Mouse (Mus musculus) stomach, embryonic 14.5 days (tissue): ENCODE results near the gene Palb2. TPM values are rescaled to one million over a fixed set of nuclear protein-coding genes. Genes with fewer than 3 reads are reported as not detected.

ENCODE experiments used
- ATAC-seq: fragments of 200-750 bp; cut with Nextera tagmentation; 2 replicates; pipeline ENCODE4 v1.8.0; 2017; ENCODE audit warnings: low read depth, moderate TSS enrichment; ENCODE audit not compliant: insufficient number of reproducible peaks, insufficient read depth, low FRiP score
- H3K27ac ChIP-seq: fragments of 300-500 bp; sonication (generic); 2 replicates; pipeline ENCODE4 v1.5.1; 2014; ENCODE audit warnings: mild to moderate bottlenecking, low read length, moderate library complexity, mixed read lengths
- H3K27me3 ChIP-seq: fragments of 300-500 bp; sonication (generic); 2 replicates; pipeline ENCODE4 v1.6.1; 2014; ENCODE audit warnings: low read length, control low read depth, mixed read lengths; ENCODE audit not compliant: control insufficient read depth, insufficient read depth
- H3K36me3 ChIP-seq: fragments of 300-500 bp; sonication (generic); 2 replicates; pipeline ENCODE4 v1.6.1; 2014; ENCODE audit warnings: mild to moderate bottlenecking, control low read depth, low read length, moderate library complexity, mixed read lengths; ENCODE audit not compliant: control insufficient read depth, insufficient read depth
- H3K4me1 ChIP-seq: fragments of 300-500 bp; sonication (generic); 2 replicates; pipeline ENCODE4 v1.6.1; 2014; ENCODE audit warnings: low read length, control low read depth, mixed read lengths; ENCODE audit not compliant: control insufficient read depth, insufficient read depth
- H3K4me2 ChIP-seq: fragments of 300-500 bp; sonication (generic); replicated peaks from 2 replicates; pipeline ENCODE4 v1.6.1; 2014; ENCODE audit warnings: low read depth, low read length, control low read depth
- H3K4me3 ChIP-seq: fragments of 300-500 bp; sonication (generic); 2 replicates; pipeline ENCODE4 v1.5.1; 2014; ENCODE audit warnings: low read depth, low read length, control low read depth
- H3K9ac ChIP-seq: fragments of 300-500 bp; sonication (generic); replicated peaks from 2 replicates; pipeline ENCODE4 v1.6.1; 2014; ENCODE audit warnings: low read depth, mild to moderate bottlenecking, control low read depth, low read length, moderate library complexity, mixed read lengths
- H3K9me3 ChIP-seq: fragments of 300-500 bp; sonication (generic); 2 replicates; pipeline ENCODE4 v1.6.1; 2016; ENCODE audit warnings: low read depth, low read length, control low read depth; ENCODE audit not compliant: control insufficient read depth
- WGBS: fragments of 180-500 bp; shearing (Covaris S2); extraction: QIAGEN DNeasy Blood & Tissue Kit; methylation state at CpG from one replicate; pipeline ENCODE4 v1.1.7; 2014; 5-methylcytosine and 5-hydroxymethylcytosine counted together
- polyA plus RNA-seq: library from polyadenylated mRNA; unstranded; fragments of >200 nt; fragmentation: Nextera tagmentation; extraction: Ambion mirVana; gene quantifications from 2 replicates; pipeline ENCODE4 v1.2.1, GENCODE M21; 2014

Palb2 gene
- polyA plus RNA-seq, 1 experiment from 2014 or later, result 20.0 TPM

DNA sequence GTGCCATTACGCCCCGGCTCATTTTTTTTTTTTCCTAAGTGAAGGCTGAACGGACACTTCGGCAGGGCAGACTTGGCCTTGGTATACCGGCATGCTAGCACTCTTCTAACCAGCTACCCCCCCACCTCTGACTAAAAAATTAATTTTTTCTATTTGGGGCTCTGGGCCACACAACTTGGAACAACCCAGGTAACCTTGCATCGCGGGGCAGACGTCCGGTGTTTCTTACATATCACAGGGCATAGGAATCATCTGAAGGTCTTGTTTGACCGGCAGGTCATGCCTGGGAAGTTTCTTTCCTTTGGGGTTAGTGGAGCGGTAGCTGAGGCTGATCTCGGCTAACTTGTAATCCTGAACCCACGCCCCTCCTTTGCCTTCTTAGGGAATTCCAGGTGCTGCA, 25.7 kb upstream of the Palb2 start:
- no peaks in the 10 kb centered on the region for H3K27me3 ChIP-seq
- H3K4me2 ChIP-seq, result peak overlapping the region; percentile 86
- no peaks in the 10 kb centered on the region for H3K9me3 ChIP-seq
- peaks cover 20% of the 10 kb centered on the region for H3K4me1 ChIP-seq
- peak overlapping the region; percentile 72 for H3K4me3 ChIP-seq
- peak overlapping the region; percentile 43 for H3K9ac ChIP-seq
- 8% methylated on average over 13 of the region's 13 CpGs for WGBS
- peaks cover 23% of the 10 kb centered on the region; the same call in 1 of the 2 replicates for H3K36me3 ChIP-seq
- ATAC-seq, result no peak; the same call in 1 of the 2 replicates
- peak overlapping the region; percentile 82 for H3K27ac ChIP-seq

DNA sequence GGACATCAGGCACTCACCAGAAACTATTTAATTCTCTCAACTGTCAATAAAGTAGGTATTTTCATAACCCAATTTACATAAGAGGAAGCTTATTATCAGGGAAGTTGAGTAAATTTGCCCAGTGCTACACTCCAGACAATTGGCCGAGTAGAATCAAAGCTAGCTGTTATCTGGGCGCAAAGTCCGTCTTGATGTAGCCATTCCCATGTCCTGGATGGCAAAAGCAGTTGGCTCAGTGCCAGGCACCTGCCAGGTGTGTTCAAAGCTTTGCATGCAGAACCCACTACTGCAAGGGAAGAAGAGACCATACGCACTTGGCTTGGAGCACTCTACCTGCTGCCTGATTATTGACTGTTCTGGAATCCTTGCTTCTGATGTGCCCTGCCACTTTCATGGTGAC, 19.7 kb upstream of the Palb2 start:
- ATAC-seq, result peak; percentile 92
- no peak overlapping the region for H3K27ac ChIP-seq

GRCm38 (mm10) chr7:122140991-122141390, 8.2 kb upstream of the Palb2 start:
- H3K27ac ChIP-seq, result no peak overlapping the region
- no peak overlapping the region for H3K4me3 ChIP-seq
- no peaks in the 10 kb centered on the region for H3K27me3 ChIP-seq
- H3K36me3 ChIP-seq, result peaks cover 64% of the 10 kb centered on the region
- H3K4me1 ChIP-seq, result no peaks in the 10 kb centered on the region
- no peak overlapping the region for H3K9ac ChIP-seq
- H3K9me3 ChIP-seq, result no peaks in the 10 kb centered on the region
- no peak for ATAC-seq
- H3K4me2 ChIP-seq, result no peak overlapping the region

More for the DNA sequence above, 19.7 kb upstream of the Palb2 start:
- Histone ChIP-seq H3K9ac (no peak overlapping the region), H3K4me3 (no peak overlapping the region), H3K27me3 (no peaks in the 10 kb centered on the region), H3K4me2 (no peak overlapping the region), H3K4me1 (no peaks in the 10 kb centered on the region), H3K36me3 (peaks cover 11% of the 10 kb centered on the region), H3K9me3 (no peaks in the 10 kb centered on the region)
- 76% methylated on average over 4 of the region's 4 CpGs for WGBS

GRCm38 (mm10) chr7:122138190-122138589, 5.4 kb upstream of the Palb2 start:
- H3K9ac ChIP-seq, result no peak overlapping the region
- H3K36me3 ChIP-seq, result peaks cover 65% of the 10 kb centered on the region
- no peaks in the 10 kb centered on the region for H3K27me3 ChIP-seq
- no peak overlapping the region for H3K4me2 ChIP-seq
- H3K27ac ChIP-seq, result no peak overlapping the region
- WGBS, result 95% methylated on average over 5 of the region's 5 CpGs
- no peak for ATAC-seq
- H3K9me3 ChIP-seq, result no peaks in the 10 kb centered on the region
- H3K4me3 ChIP-seq, result no peak overlapping the region
- no peaks in the 10 kb centered on the region for H3K4me1 ChIP-seq

DNA sequence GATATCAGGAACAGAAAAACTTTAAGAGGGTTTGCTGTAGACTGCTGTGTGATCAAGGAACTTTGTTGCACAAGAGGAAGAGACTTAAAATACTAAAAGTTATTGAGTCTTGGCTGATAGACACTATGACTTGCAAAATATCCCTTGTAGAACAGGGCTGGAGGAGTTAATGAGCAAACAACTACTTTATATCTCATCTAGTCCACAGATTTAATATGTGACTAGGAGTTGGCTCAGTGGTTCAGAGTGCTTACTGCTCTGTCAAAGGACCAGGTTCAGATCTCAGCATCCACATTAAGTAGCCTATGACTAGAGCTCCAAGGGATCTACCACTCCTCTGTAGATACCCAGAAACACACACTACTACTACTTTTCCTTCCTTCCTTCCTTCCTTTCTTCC, 4.3 kb upstream of the Palb2 start:
- no peaks in the 10 kb centered on the region for H3K4me1 ChIP-seq
- no peak overlapping the region for H3K9ac ChIP-seq
- H3K4me2 ChIP-seq, result no peak overlapping the region
- H3K27ac ChIP-seq, result no peak overlapping the region
- no peak overlapping the region for H3K4me3 ChIP-seq
- no peaks in the 10 kb centered on the region for H3K27me3 ChIP-seq
- ATAC-seq, result no peak
- peaks cover 55% of the 10 kb centered on the region for H3K36me3 ChIP-seq
- H3K9me3 ChIP-seq, result no peaks in the 10 kb centered on the region

DNA sequence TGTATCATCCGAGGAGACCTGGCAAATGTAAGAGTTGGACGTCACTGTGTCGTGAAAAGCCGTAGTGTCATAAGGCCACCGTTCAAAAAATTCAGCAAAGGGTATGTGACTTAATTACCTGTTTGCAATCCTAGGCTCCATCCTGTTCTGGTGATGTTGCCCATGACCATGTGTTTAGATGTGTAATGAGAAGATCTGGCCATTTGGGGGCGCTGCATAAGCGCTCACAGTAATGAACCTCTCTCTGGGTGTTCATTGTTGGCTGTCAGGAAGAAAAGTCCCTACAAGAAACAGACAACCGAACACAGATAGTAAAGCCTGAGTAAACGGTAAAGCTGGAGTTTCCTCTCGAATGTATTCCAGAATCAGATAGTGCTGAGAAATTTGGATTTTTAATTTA, 2.3 kb upstream of the Palb2 start:
- Histone ChIP-seq H3K36me3 (peaks cover 43% of the 10 kb centered on the region), H3K27me3 (no peaks in the 10 kb centered on the region)

DNA sequence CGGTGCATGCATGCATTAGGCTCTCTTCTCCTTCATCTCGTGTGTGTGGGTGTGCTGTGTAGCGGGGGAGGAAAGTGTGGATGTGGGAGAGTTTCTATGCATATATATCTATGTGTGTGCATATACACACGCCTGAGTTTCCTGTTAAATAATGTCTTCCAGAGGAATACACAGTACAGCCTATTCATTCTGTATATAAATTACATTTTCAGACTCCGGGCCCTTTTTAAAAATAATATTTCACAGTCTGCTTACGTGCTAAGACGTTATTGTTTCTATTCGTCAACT, 497 bp upstream of the Palb2 start:
- peaks cover 25% of the 10 kb centered on the region for H3K36me3 ChIP-seq
- no peaks in the 10 kb centered on the region for H3K9me3 ChIP-seq
- peak overlapping the region; percentile 66 for H3K9ac ChIP-seq
- no peaks in the 10 kb centered on the region for H3K27me3 ChIP-seq
- ATAC-seq, result no peak; the same call in 1 of the 2 replicates
- no peaks in the 10 kb centered on the region for H3K4me1 ChIP-seq
- H3K4me3 ChIP-seq, result peak overlapping the region; percentile 91
- WGBS, result 17% methylated on average over 8 of the region's 8 CpGs
- no peak overlapping the region for H3K27ac ChIP-seq
- peak overlapping the region; percentile 67 for H3K4me2 ChIP-seq

More for the DNA sequence above, 2.3 kb upstream of the Palb2 start:
- H3K4me3 ChIP-seq, result no peak overlapping the region
- H3K9ac ChIP-seq, result no peak overlapping the region
- WGBS, result 74% methylated on average over 10 of the region's 10 CpGs
- no peaks in the 10 kb centered on the region for H3K9me3 ChIP-seq
- no peak for ATAC-seq
- no peak overlapping the region for H3K4me2 ChIP-seq
- no peak overlapping the region for H3K27ac ChIP-seq
- no peaks in the 10 kb centered on the region for H3K4me1 ChIP-seq

DNA sequence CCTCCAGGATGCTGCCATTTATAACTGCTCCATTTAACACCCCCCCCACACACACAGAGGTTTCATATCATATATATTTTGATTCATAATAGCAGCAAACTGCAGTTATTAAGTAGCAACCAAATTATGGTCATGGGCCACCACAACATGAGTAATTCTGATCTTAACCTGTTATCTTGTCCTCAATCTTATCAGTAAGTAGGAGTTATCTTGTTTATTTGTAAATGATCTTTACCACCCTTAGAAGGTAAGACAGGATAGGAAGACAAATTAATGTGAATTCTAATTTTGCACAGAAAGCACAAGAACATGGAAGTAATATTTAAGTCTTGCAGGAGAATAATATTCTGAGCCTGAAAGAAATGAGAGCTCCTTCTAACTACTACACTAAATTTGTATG, 951 bp downstream of the Palb2 start:
- Histone ChIP-seq H3K4me1 (no peaks in the 10 kb centered on the region), H3K4me2 (peak overlapping the region; percentile 70), H3K4me3 (peak overlapping the region; percentile 91), H3K36me3 (peaks cover 24% of the 10 kb centered on the region), H3K27ac (no peak overlapping the region), H3K9ac (peak overlapping the region; percentile 81; the same call in 1 of the 2 replicates), H3K9me3 (no peaks in the 10 kb centered on the region), H3K27me3 (no peaks in the 10 kb centered on the region)
- no peak for ATAC-seq

DNA sequence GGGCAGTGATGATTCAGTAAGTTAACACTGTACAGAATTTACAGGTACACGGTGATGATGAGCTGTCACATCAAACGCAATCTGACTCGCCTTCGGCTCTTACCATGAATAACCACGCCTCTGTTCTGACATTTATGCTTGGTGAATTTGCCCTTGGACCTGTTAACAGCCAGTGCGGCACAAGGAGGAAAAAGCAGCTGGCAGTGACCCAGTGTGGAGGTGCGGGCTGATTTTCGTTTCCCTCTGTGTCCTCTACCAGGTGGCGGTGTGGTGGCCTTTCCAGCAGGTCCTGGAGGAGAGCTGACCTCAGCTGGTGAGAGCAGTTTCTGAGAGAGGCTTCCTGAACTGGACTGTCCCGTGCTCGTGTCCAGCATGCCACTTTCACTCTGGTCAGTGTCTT, 5.8 kb downstream of the Palb2 start:
- Histone ChIP-seq H3K4me1 (no peaks in the 10 kb centered on the region), H3K4me2 (no peak overlapping the region), H3K27ac (no peak overlapping the region), H3K9me3 (no peaks in the 10 kb centered on the region), H3K9ac (no peak overlapping the region), H3K36me3 (peaks cover 23% of the 10 kb centered on the region), H3K27me3 (no peaks in the 10 kb centered on the region), H3K4me3 (no peak overlapping the region)
- ATAC-seq, result no peak
- WGBS, result 96% methylated on average over 11 of the region's 11 CpGs
